Mouse (Mus musculus): Measurements from ENCODE around the gene Slc2a3. TPM values are rescaled to one million over a fixed set of nuclear protein-coding genes. Genes with fewer than 3 reads are reported as not detected.
A peak's percentile ranks its signal among the peaks of the same experiment; 100 is the strongest.
"Not testable (repeated sequence)": the region's sequence is repeated elsewhere in the genome, so short reads cannot be mapped to it uniquely, and the experiment has no call there.

The Slc2a3 gene
- polyA plus RNA-seq, 1 experiment from 2014 or later, result 23.9 TPM

DNA sequence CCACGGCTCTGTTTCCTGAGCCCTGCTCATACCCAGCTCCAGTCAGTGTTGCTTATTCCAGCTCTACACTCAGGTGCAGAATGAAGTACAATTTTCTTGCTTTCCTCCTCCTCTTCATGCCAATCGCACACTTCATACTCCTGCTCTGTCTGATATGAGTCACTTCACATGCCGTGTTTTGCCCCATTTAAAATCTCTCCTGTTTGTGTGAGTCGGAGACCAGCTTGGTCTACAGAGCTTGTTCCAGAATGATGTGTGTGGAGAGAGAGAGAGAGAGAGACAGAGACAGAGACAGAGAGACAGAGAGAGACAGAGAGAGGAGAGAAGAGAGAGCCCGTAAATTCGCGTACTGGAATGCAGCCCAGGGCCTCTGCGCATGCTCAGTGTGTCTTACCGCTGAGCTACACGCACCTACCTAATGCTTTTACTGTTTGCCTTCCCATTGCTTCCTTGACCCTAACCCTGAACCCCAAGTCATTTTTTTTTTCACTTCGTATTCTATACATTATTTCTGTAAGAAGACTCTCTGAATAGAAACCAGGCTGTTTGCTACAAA lies 30.6 kb downstream of the Slc2a3 start:
- ATAC-seq (ENCODE audit: low read depth) (no peak), DNase-seq (ENCODE audit: low spot score) (no peak)
- Histone ChIP-seq H3K9ac (ENCODE audit: low read depth, low read length) (no peak overlapping the region), H3K27ac (replicated peaks; ENCODE audit: low read depth, low read length) (no peak overlapping the region), H3K4me1 (ENCODE audit: control insufficient read depth, insufficient read depth, low read length) (no peaks in the 10 kb centered on the region), H3K4me3 (ENCODE audit: low read depth, low read length) (no peak overlapping the region), H3K36me3 (ENCODE audit: control insufficient read depth, insufficient read depth, low read length) (no peaks in the 10 kb centered on the region), H3K27me3 (replicated peaks; ENCODE audit: control insufficient read depth, insufficient read depth, low read length) (no peaks in the 10 kb centered on the region), H3K4me2 (ENCODE audit: low read depth, low read length) (no peak overlapping the region), H3K9me3 (ENCODE audit: control insufficient read depth, low read length) (no peaks in the 10 kb centered on the region)
- 86% methylated on average over 11 of the region's 11 CpGs for WGBS

DNA sequence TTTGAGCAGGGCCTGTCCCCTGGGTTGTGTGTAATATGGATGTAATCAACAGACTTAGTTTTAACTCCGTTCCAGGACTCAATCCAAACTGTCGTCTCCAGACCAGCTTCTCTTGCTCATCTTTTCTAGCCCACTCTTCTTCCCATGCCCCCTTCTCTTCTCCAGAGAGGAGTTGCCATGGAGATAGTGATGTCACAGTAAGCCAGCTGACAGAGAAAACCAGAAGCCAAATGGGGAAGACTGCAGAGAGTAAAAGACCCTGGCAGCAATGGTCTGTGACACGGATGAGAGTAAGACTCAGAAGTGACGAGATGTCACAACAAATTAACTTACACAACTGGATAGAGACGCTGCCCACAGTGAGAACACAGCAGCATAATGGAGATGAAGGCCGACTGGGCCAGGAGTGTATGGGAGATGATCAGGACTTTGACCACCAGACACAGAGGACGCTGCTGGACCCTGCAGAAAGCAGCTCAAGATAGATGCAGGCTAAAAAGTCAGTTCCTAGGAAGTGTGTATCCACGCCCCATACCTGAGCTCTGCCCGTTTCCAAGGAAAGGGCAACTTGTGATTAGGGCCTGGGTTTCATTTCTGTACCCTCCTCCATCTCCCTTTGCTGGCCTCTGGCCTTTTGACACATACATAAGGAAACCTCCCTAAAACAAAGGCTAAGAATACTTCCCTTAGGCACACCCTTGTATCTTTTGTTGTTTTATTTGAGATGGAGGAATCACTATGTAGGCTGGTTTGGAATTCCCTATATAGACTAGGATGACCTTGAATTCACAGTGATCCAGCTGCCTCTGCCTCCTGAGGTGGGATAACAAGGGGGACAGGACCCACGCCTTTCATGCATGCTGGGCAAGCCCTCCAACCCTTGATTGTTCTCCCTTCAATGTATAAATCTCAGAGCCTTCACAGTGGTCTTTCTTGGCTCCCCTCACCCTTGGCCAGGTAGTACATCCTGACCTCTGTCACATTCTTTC lies 31.4 kb downstream of the Slc2a3 start:
- Histone ChIP-seq H3K4me2 (ENCODE audit: low read depth, low read length) (no peak overlapping the region), H3K27me3 (replicated peaks; ENCODE audit: control insufficient read depth, insufficient read depth, low read length) (no peaks in the 10 kb centered on the region; the same call in 1 of the 2 replicates), H3K9me3 (ENCODE audit: control insufficient read depth, low read length) (no peaks in the 10 kb centered on the region), H3K4me1 (ENCODE audit: control insufficient read depth, insufficient read depth, low read length) (peaks cover 2% of the 10 kb centered on the region; the same call in 1 of the 2 replicates), H3K36me3 (ENCODE audit: control insufficient read depth, insufficient read depth, low read length) (no peaks in the 10 kb centered on the region), H3K27ac (replicated peaks; ENCODE audit: low read depth, low read length) (no peak overlapping the region), H3K9ac (ENCODE audit: low read depth, low read length) (no peak overlapping the region), H3K4me3 (ENCODE audit: low read depth, low read length) (no peak overlapping the region)
- DNase-seq (ENCODE audit: low spot score) (peak; percentile 45), ATAC-seq (ENCODE audit: low read depth) (peak; percentile 36; the same call in 1 of the 2 replicates)
- 65% methylated on average over 10 of the region's 10 CpGs for WGBS

DNA sequence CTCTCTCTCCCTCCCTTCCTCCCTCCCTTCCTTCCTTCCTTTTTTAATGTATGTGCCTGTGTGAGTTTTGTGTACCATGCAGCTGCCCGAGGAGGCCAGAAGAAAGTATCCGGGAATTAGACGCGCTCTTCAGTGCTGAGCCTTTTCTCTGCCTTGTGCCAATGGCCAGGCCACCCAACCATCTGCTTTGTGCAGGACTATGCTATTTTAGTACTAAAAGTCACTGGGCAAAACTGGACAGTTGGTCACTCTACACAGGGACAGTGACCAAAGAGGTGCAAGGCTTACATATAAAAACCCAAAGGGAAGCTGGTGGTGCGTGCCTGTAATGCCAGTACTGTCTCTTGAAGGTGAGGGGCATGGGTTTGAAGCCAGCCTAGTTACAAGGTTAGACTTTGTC lies 33.2 kb downstream of the Slc2a3 start:
- H3K4me3 ChIP-seq (ENCODE audit: low read depth, low read length), result no peak overlapping the region
- no peak overlapping the region for H3K27ac ChIP-seq (replicated peaks; ENCODE audit: low read depth, low read length)
- no peaks in the 10 kb centered on the region for H3K9me3 ChIP-seq (ENCODE audit: control insufficient read depth, low read length)
- peaks cover 3% of the 10 kb centered on the region; the same call in 1 of the 2 replicates for H3K4me1 ChIP-seq (ENCODE audit: control insufficient read depth, insufficient read depth, low read length)
- H3K9ac ChIP-seq (ENCODE audit: low read depth, low read length), result no peak overlapping the region
- DNase-seq (ENCODE audit: low spot score) (no peak), ATAC-seq (ENCODE audit: low read depth) (no peak)
- 73% methylated on average over 5 of the region's 5 CpGs for WGBS
- H3K27me3 ChIP-seq (replicated peaks; ENCODE audit: control insufficient read depth, insufficient read depth, low read length), result no peaks in the 10 kb centered on the region; the same call in 1 of the 2 replicates
- H3K4me2 ChIP-seq (ENCODE audit: low read depth, low read length), result no peak overlapping the region
- no peaks in the 10 kb centered on the region for H3K36me3 ChIP-seq (ENCODE audit: control insufficient read depth, insufficient read depth, low read length)

DNA sequence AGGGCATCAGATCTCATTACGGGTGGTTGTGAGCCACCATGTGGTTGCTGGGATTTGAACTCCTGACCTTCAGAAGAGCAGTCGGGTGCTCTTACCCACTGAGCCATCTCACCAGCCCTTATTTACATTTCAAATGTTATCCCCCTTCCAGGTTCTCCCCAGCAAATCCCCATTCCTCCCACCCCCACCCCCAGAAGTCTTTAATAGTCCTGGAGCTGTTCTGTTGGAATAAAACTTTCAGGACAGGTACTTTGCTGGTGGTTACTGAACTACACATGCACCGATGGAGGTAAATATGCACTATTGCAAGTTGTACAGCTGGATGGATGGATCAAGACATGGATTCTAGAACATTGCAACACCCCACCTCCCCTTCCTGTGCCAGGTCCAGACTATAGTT lies 34.4 kb downstream of the Slc2a3 start:
- H3K27ac ChIP-seq (replicated peaks; ENCODE audit: low read depth, low read length); H3K4me3 ChIP-seq (ENCODE audit: low read depth, low read length); H3K4me2 ChIP-seq (ENCODE audit: low read depth, low read length); H3K9ac ChIP-seq (ENCODE audit: low read depth, low read length); ATAC-seq (ENCODE audit: low read depth); H3K36me3 ChIP-seq (ENCODE audit: control insufficient read depth, insufficient read depth, low read length); H3K9me3 ChIP-seq (ENCODE audit: control insufficient read depth, low read length); DNase-seq (ENCODE audit: low spot score); H3K27me3 ChIP-seq (replicated peaks; ENCODE audit: control insufficient read depth, insufficient read depth, low read length); H3K4me1 ChIP-seq (ENCODE audit: control insufficient read depth, insufficient read depth, low read length): not testable (repeated sequence)
- 58% methylated on average over 3 of the region's 3 CpGs for WGBS

DNA sequence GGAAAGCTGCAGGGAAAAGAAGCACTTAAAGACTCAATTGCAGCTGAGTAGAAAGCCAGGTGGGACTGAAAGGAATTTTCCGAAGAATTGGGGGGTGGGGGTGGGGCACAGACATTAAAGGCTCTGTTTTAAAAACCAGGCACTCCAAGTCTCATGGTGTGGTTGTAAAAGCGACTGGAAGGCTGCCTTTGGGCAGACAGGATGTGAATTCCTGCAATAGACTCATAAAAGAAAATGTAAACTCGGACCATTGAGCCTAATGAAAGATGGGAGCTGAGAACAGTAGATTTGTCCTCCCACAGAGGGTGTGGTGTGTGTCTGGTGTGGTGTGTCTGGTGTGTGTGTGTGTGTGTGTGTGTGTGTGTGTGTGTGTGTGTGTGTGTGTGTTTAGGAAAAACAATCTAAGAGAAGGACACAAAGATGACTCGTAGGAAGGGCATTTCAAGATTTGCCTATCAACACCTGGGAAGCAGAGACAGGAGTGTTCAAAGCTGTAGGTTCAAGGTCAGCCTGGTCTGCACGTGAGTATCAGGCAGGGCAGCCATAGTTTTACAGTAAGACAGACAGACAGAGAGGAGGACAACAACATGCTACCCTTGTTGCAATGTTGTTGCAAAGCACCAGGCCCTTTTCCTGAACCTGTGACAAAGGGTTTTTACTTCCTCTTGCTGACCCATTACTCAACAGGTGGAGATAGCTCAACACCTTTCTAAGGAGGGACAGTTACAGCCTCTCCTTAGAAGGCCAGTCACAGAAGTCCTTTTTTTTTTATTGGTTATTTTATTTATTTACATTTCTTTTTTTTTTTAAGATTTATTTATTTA lies 35.1 kb downstream of the Slc2a3 start:
- H3K27me3 ChIP-seq (replicated peaks; ENCODE audit: control insufficient read depth, insufficient read depth, low read length), result no peaks in the 10 kb centered on the region; the same call in 1 of the 2 replicates
- peaks cover 3% of the 10 kb centered on the region; the same call in 1 of the 2 replicates for H3K4me1 ChIP-seq (ENCODE audit: control insufficient read depth, insufficient read depth, low read length)
- no peak overlapping the region for H3K9ac ChIP-seq (ENCODE audit: low read depth, low read length)
- H3K4me2 ChIP-seq (ENCODE audit: low read depth, low read length), result no peak overlapping the region
- DNase-seq (ENCODE audit: low spot score) (no peak), ATAC-seq (ENCODE audit: low read depth) (no peak)
- H3K36me3 ChIP-seq (ENCODE audit: control insufficient read depth, insufficient read depth, low read length), result no peaks in the 10 kb centered on the region
- 15% methylated on average over 5 of the region's 5 CpGs for WGBS
- H3K4me3 ChIP-seq (ENCODE audit: low read depth, low read length), result no peak overlapping the region
- H3K27ac ChIP-seq (replicated peaks; ENCODE audit: low read depth, low read length), result no peak overlapping the region
- H3K9me3 ChIP-seq (ENCODE audit: control insufficient read depth, low read length), result no peaks in the 10 kb centered on the region

DNA sequence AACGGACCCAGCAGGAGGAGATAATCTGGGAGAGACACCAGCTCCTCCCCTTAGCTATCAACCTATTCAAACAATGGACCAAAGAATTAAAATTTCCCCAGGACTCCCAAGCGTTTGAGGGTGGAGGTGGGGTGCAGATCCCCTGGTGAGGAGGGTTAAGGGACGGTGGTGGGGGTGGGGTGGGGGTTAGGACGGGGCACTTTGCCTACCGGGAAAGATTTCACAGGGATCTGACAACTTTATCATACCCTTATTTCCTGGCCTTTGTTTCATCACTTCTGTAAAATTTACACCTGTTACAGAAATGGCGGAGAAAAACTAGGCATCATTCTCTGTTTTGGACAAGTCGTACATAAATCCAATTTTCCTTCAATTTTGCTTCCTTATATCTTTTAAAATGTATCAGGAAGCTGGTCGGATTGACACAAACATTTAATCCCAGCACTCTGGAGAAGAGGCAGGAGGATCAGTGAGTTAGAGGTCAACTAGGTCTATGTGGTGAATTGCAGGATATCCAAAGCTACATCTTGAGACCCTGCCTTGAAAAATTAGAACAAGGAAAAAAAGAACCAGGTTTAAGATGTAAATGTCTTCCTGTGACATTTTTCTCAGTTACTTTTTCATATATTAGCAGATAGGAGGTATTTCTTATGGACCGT lies 36.0 kb downstream of the Slc2a3 start:
- no peaks in the 10 kb centered on the region for H3K36me3 ChIP-seq (ENCODE audit: control insufficient read depth, insufficient read depth, low read length)
- peaks cover 3% of the 10 kb centered on the region; the same call in 1 of the 2 replicates for H3K4me1 ChIP-seq (ENCODE audit: control insufficient read depth, insufficient read depth, low read length)
- H3K4me2 ChIP-seq (ENCODE audit: low read depth, low read length), result peak overlapping the region; percentile 92
- no peak overlapping the region; the same call in 1 of the 2 replicates for H3K27ac ChIP-seq (replicated peaks; ENCODE audit: low read depth, low read length)
- H3K27me3 ChIP-seq (replicated peaks; ENCODE audit: control insufficient read depth, insufficient read depth, low read length), result no peaks in the 10 kb centered on the region; the same call in 1 of the 2 replicates
- DNase-seq (ENCODE audit: low spot score) (no peak), ATAC-seq (ENCODE audit: low read depth) (no peak)
- H3K9ac ChIP-seq (ENCODE audit: low read depth, low read length), result peak overlapping the region; percentile 58; the same call in 1 of the 2 replicates
- H3K9me3 ChIP-seq (ENCODE audit: control insufficient read depth, low read length), result no peaks in the 10 kb centered on the region
- peak overlapping the region; percentile 48 for H3K4me3 ChIP-seq (ENCODE audit: low read depth, low read length)
- 5% methylated on average over 9 of the region's 9 CpGs for WGBS

DNA sequence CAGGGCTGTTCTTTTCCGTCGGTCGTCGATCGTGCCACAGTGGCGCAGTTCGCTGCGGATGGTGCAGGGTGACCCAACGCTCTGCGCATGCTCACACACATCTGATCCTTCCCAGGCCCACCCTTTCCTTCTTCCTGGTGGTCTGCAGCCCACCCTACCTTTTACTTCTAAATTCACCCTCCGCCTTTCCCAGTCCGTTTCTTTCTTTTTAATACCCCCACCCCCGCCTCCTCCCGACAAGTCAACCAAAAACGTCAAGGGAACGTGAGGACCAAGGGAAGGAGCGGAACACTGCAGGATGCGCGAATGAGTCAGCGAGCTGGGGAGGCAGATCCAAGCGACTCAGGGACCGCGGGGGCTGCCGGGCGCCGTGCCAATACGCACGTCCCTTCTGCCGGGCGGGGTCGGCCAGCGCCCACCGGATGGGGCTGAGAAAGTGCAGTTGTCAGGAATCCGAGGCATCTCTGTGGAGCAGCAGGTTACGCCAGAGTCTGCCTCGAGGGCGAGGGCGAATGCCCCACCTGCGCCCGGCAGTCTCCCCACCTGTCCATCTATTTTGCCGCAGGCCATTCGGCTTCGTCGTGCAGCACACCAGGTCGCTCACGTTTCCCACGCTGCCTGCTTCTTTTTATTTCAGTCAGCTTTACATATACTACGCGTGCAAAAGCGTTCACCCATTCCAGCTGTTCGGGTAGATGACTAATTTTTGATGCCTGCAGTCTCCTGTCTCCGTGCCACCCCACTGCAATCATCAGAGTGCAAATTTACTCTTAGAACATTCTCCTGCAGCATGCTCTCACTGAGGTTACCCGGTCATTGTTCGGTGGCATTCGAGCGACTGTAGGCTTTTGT lies 36.8 kb downstream of the Slc2a3 start:
- Histone ChIP-seq H3K4me3 (ENCODE audit: low read depth, low read length) (peak overlapping the region; percentile 48), H3K27ac (replicated peaks; ENCODE audit: low read depth, low read length) (no peak overlapping the region; the same call in 1 of the 2 replicates), H3K9me3 (ENCODE audit: control insufficient read depth, low read length) (no peaks in the 10 kb centered on the region), H3K36me3 (ENCODE audit: control insufficient read depth, insufficient read depth, low read length) (no peaks in the 10 kb centered on the region), H3K4me2 (ENCODE audit: low read depth, low read length) (peak overlapping the region; percentile 92), H3K27me3 (replicated peaks; ENCODE audit: control insufficient read depth, insufficient read depth, low read length) (no peaks in the 10 kb centered on the region; the same call in 1 of the 2 replicates), H3K4me1 (ENCODE audit: control insufficient read depth, insufficient read depth, low read length) (peaks cover 3% of the 10 kb centered on the region; the same call in 1 of the 2 replicates), H3K9ac (ENCODE audit: low read depth, low read length) (peak overlapping the region; percentile 58)
- peak; percentile 77 for DNase-seq (ENCODE audit: low spot score)
- peak; percentile 81 for ATAC-seq (ENCODE audit: low read depth)
- under 1% methylated on average over 48 of the region's 56 CpGs for WGBS
